Mouse (Mus musculus): ENCODE results near the gene Galnt11. TPM values are rescaled to one million over a fixed set of nuclear protein-coding genes. Genes with fewer than 3 reads are reported as not detected.

The Galnt11 gene
- polyA plus RNA-seq, 1 experiment: 8.7 TPM

DNA sequence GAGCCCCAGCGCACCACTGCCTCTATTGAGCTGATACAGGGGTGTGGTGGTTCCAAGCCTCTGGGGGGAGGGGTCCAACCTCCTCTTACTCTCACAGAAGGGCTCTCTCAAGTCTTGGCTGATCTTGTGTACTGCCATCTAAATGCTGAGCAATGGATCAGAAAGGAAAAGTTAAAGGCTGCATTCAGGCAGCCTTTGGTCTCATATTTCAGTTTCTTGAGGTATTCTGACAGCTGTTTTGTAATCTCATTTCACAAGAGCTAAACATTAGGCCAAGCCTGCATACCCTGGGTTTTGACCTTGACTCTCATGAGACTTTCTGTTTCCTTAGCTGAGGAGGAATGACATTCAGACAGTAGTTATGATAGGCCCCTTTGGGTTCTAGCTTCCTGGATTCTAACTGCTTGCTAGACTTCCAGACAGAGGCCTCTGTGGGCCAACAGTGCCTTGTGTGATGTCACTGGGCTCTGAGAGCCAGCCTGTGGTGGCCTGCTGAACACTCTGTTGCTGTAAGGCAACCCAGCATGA, 40.6 kb upstream of the Galnt11 start, which contains the start of gene Galntl5:
Gene Galntl5, plus strand, starts transcription at position 457 of the 528 bp plus-strand sequence.
- Histone ChIP-seq H3K4me3 (no peak within 1 kb of the TSS), H3ac (ENCODE audit: control insufficient read depth, insufficient read length) (no peak within 1 kb of the TSS), H3K36me3 (ENCODE audit: control insufficient read depth, insufficient read depth) (no peaks in the 10 kb centered on the region), H3K79me2 (ENCODE audit: control insufficient read depth, insufficient read depth) (no peaks in the 10 kb centered on the region), H3K27me3 (ENCODE audit: control insufficient read depth, insufficient read depth, insufficient read length) (no peaks in the 10 kb centered on the region), H3K4me2 (ENCODE audit: low read depth) (peak within 1 kb of the TSS; percentile 30)
- peak; percentile 15 for TF ChIP-seq TCF12 (IDR thresholded peaks at IDR 0.05; ENCODE audit: insufficient read depth, poor library complexity, severe bottlenecking)
- no peak for TF ChIP-seq SRF (IDR thresholded peaks at IDR 0.05; ENCODE audit: control insufficient read depth, insufficient read length, low read depth)
- no peak for TF ChIP-seq MYOG (IDR thresholded peaks at IDR 0.05; ENCODE audit: control insufficient read depth in 1 of 3, insufficient read depth in 1 of 3, insufficient read length in 2 of 3, low read depth in 2 of 3)
- peak in 1 of 3 experiments; percentile 54 for TF ChIP-seq MYOD1 (IDR thresholded peaks at IDR 0.05; ENCODE audit: control insufficient read depth in 1 of 3, insufficient read length in 2 of 3, low read depth in 2 of 3)
- TF ChIP-seq USF1 (IDR thresholded peaks at IDR 0.05; ENCODE audit: low read depth): no peak
- TF ChIP-seq CEBPB (IDR thresholded peaks at IDR 0.05; ENCODE audit: insufficient read depth, poor library complexity, severe bottlenecking): peak; percentile 73
- no peak for TF ChIP-seq MAX (IDR thresholded peaks at IDR 0.05; ENCODE audit: low read depth)

- no peaks in the 10 kb centered on the region for H3K27me3 ChIP-seq (ENCODE audit: control insufficient read depth, insufficient read depth, insufficient read length)
- no peak overlapping the region for H3K4me3 ChIP-seq
- no peaks in the 10 kb centered on the region for H3K36me3 ChIP-seq (ENCODE audit: control insufficient read depth, insufficient read depth)
- no peak overlapping the region for H3K4me2 ChIP-seq (ENCODE audit: low read depth)
- TF ChIP-seq MAX (IDR thresholded peaks at IDR 0.05; ENCODE audit: low read depth) (no peak), POLR2AphosphoS2 (IDR thresholded peaks at IDR 0.05; ENCODE audit: insufficient read length, low read depth) (no peak), TCF12 (IDR thresholded peaks at IDR 0.05; ENCODE audit: insufficient read depth, poor library complexity, severe bottlenecking) (no peak), REST (IDR thresholded peaks at IDR 0.05; ENCODE audit: insufficient read depth, insufficient read length) (no peak), E2F4 (IDR thresholded peaks at IDR 0.05; ENCODE audit: insufficient read depth) (no peak), MYOD1 (IDR thresholded peaks at IDR 0.05; ENCODE audit: control insufficient read depth in 1 of 3, insufficient read length in 2 of 3, low read depth in 2 of 3) (peak in 2 of 3 experiments; percentile 79 to 85), TCF3 (IDR thresholded peaks at IDR 0.05; ENCODE audit: insufficient read length, low read depth) (no peak), CEBPB (IDR thresholded peaks at IDR 0.05; ENCODE audit: insufficient read depth, poor library complexity, severe bottlenecking) (no peak)
- H3K79me2 ChIP-seq (ENCODE audit: control insufficient read depth, insufficient read depth): no peaks in the 10 kb centered on the region
- H3ac ChIP-seq (ENCODE audit: control insufficient read depth, insufficient read length): no peak overlapping the region
Measured at GRCm38 (mm10) chr5:25183595-25183994, 38.1 kb upstream of the Galnt11 start.

DNA sequence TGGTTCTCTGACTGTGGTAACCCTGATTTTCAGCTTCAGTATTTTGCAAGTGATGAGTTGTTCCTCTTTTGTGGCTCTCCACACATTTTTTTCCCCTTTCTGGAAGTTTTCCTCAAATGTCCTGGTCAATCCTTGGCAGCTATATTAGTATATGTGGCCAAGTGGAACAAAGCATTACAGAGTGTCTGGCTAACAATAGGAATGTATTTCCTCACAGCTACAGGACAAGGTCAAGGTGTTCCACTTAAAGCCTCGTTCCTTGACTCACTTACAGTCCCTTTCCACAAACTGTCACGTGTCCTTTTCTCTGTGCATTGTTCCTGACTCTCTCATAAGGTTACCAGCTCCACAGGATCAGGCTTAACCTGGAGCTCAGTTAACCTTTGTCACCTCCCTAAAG, 37.1 kb upstream of the Galnt11 start:
- no peaks in the 10 kb centered on the region for H3K36me3 ChIP-seq (ENCODE audit: control insufficient read depth, insufficient read depth)
- H3K4me3 ChIP-seq: no peak overlapping the region
- no peak for TF ChIP-seq POLR2A (IDR thresholded peaks at IDR 0.05; ENCODE audit: insufficient read length, low read depth)
- TF ChIP-seq MAX (IDR thresholded peaks at IDR 0.05; ENCODE audit: low read depth): no peak
- TF ChIP-seq MYOG (IDR thresholded peaks at IDR 0.05; ENCODE audit: control insufficient read depth in 1 of 3, insufficient read depth in 1 of 3, insufficient read length in 2 of 3, low read depth in 2 of 3): no peak
- no peak for TF ChIP-seq REST (IDR thresholded peaks at IDR 0.05; ENCODE audit: insufficient read depth, insufficient read length)
- no peak for TF ChIP-seq TCF3 (IDR thresholded peaks at IDR 0.05; ENCODE audit: insufficient read length, low read depth)
- TF ChIP-seq CEBPB (IDR thresholded peaks at IDR 0.05; ENCODE audit: insufficient read depth, poor library complexity, severe bottlenecking): no peak
- TF ChIP-seq USF1 (IDR thresholded peaks at IDR 0.05; ENCODE audit: low read depth): peak; percentile 60
- TF ChIP-seq TCF12 (IDR thresholded peaks at IDR 0.05; ENCODE audit: insufficient read depth, poor library complexity, severe bottlenecking): no peak
- H3K79me2 ChIP-seq (ENCODE audit: control insufficient read depth, insufficient read depth): no peaks in the 10 kb centered on the region
- H3ac ChIP-seq (ENCODE audit: control insufficient read depth, insufficient read length): no peak overlapping the region
- H3K4me2 ChIP-seq (ENCODE audit: low read depth): no peak overlapping the region
- no peaks in the 10 kb centered on the region for H3K27me3 ChIP-seq (ENCODE audit: control insufficient read depth, insufficient read depth, insufficient read length)

GRCm38 (mm10) chr5:25187727-25188126, 34.0 kb upstream of the Galnt11 start:
- H3ac ChIP-seq (ENCODE audit: control insufficient read depth, insufficient read length): no peak overlapping the region
- no peak overlapping the region for H3K4me2 ChIP-seq (ENCODE audit: low read depth)
- no peaks in the 10 kb centered on the region for H3K27me3 ChIP-seq (ENCODE audit: control insufficient read depth, insufficient read depth, insufficient read length)
- TF ChIP-seq TCF12 (IDR thresholded peaks at IDR 0.05; ENCODE audit: insufficient read depth, poor library complexity, severe bottlenecking) (no peak), USF1 (IDR thresholded peaks at IDR 0.05; ENCODE audit: low read depth) (no peak), SRF (IDR thresholded peaks at IDR 0.05; ENCODE audit: control insufficient read depth, insufficient read length, low read depth) (no peak), MYOG (IDR thresholded peaks at IDR 0.05; ENCODE audit: control insufficient read depth in 1 of 3, insufficient read depth in 1 of 3, insufficient read length in 2 of 3, low read depth in 2 of 3) (no peak), POLR2A (IDR thresholded peaks at IDR 0.05; ENCODE audit: insufficient read length, low read depth) (no peak), REST (IDR thresholded peaks at IDR 0.05; ENCODE audit: insufficient read depth, insufficient read length) (no peak), E2F4 (IDR thresholded peaks at IDR 0.05; ENCODE audit: insufficient read depth) (no peak), CEBPB (IDR thresholded peaks at IDR 0.05; ENCODE audit: insufficient read depth, poor library complexity, severe bottlenecking) (peak; percentile 85)
- no peaks in the 10 kb centered on the region for H3K36me3 ChIP-seq (ENCODE audit: control insufficient read depth, insufficient read depth)
- H3K4me3 ChIP-seq: no peak overlapping the region
- no peaks in the 10 kb centered on the region for H3K79me2 ChIP-seq (ENCODE audit: control insufficient read depth, insufficient read depth)

- Histone ChIP-seq H3K4me2 (ENCODE audit: low read depth) (no peak overlapping the region), H3K27me3 (ENCODE audit: control insufficient read depth, insufficient read depth, insufficient read length) (no peaks in the 10 kb centered on the region), H3ac (ENCODE audit: control insufficient read depth, insufficient read length) (no peak overlapping the region), H3K4me3 (no peak overlapping the region), H3K36me3 (ENCODE audit: control insufficient read depth, insufficient read depth) (no peaks in the 10 kb centered on the region), H3K79me2 (ENCODE audit: control insufficient read depth, insufficient read depth) (no peaks in the 10 kb centered on the region)
- TF ChIP-seq E2F4 (IDR thresholded peaks at IDR 0.05; ENCODE audit: insufficient read depth): no peak
- no peak for TF ChIP-seq USF1 (IDR thresholded peaks at IDR 0.05; ENCODE audit: low read depth)
- no peak for TF ChIP-seq MYOG (IDR thresholded peaks at IDR 0.05; ENCODE audit: control insufficient read depth in 1 of 3, insufficient read depth in 1 of 3, insufficient read length in 2 of 3, low read depth in 2 of 3)
- no peak for TF ChIP-seq SRF (IDR thresholded peaks at IDR 0.05; ENCODE audit: control insufficient read depth, insufficient read length, low read depth)
- TF ChIP-seq TCF3 (IDR thresholded peaks at IDR 0.05; ENCODE audit: insufficient read length, low read depth): no peak
- no peak for TF ChIP-seq POLR2AphosphoS2 (IDR thresholded peaks at IDR 0.05; ENCODE audit: insufficient read length, low read depth)
- TF ChIP-seq MYOD1 (IDR thresholded peaks at IDR 0.05; ENCODE audit: control insufficient read depth in 1 of 3, insufficient read length in 2 of 3, low read depth in 2 of 3): no peak
- TF ChIP-seq CEBPB (IDR thresholded peaks at IDR 0.05; ENCODE audit: insufficient read depth, poor library complexity, severe bottlenecking): no peak
- TF ChIP-seq REST (IDR thresholded peaks at IDR 0.05; ENCODE audit: insufficient read depth, insufficient read length): no peak
- no peak for TF ChIP-seq TCF12 (IDR thresholded peaks at IDR 0.05; ENCODE audit: insufficient read depth, poor library complexity, severe bottlenecking)
- TF ChIP-seq MAX (IDR thresholded peaks at IDR 0.05; ENCODE audit: low read depth): no peak
- no peak for TF ChIP-seq POLR2A (IDR thresholded peaks at IDR 0.05; ENCODE audit: insufficient read length, low read depth)
Measured at GRCm38 (mm10) chr5:25188802-25189201, 32.9 kb upstream of the Galnt11 start.
